Mouse (Mus musculus) ES-Bruce4 (cell line): Measurements from ENCODE around the gene Ank3.

Source experiments
- CTCF ChIP-seq: IDR thresholded peaks from one replicate; pipeline ENCODE4 v1.8.1; 2011; ENCODE audit warnings: low read depth, low read length
- EP300 ChIP-seq: IDR thresholded peaks from 2 replicates; pipeline ENCODE4 v1.6.1; 2011; ENCODE audit warnings: low read depth, low read length; ENCODE audit not compliant: insufficient read depth
- POLR2A ChIP-seq: IDR thresholded peaks from one replicate; pipeline ENCODE4 v1.8.1; 2011; ENCODE audit warnings: low read length; ENCODE audit not compliant: insufficient read depth

DNA sequence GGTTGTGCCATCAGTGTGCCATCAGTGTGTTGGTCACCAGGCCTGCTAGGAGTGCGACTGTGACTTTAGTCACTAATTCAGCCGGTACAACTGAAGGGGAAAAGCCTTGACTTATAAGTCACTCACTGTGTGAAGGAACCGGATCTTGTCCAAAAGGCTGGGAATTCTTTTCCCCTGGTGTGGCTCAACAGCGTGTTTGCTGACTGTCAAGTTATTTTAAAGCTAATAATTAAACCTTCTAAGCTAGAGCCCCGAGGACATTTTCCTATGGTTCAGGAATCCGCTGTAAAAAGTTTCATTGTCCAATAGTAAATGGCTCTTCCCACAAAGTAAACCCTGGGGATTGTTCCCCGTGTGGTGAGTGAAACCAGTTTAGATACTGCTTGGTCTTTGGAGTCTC is 529.8 kb downstream of the Ank3 start:
- TF ChIP-seq CTCF (no peak), POLR2A (no peak), EP300 (no peak)
